Mouse (Mus musculus): ENCODE data around the gene Park7. TPM values are rescaled to one million over a fixed set of nuclear protein-coding genes. Genes with fewer than 3 reads are reported as not detected.

Park7 gene
- total and polyA plus RNA-seq, 3 experiments: 438 to 480 TPM; not detected in 1

- H3K9me3 ChIP-seq (replicated peaks; ENCODE audit: insufficient read depth, low read length): no peaks in the 10 kb centered on the region
- H3K4me1 ChIP-seq (ENCODE audit: control insufficient read depth in 1 of 2, insufficient read depth in 2 of 2, low read length in 2 of 2): peaks cover 3 to 6% of the 10 kb centered on the region in 2 experiments; a peak in 2 of 4 replicates
- no peak overlapping the region for H3K9ac ChIP-seq (ENCODE audit: control insufficient read depth, low read depth, low read length, poor library complexity, severe bottlenecking)
- DNase-seq (ENCODE audit: low read depth, low spot score): no peak
- H3K36me3 ChIP-seq (ENCODE audit: control insufficient read depth in 1 of 2, insufficient read depth in 2 of 2, low read length in 2 of 2): peaks cover 0 to 4% of the 10 kb centered on the region in 2 experiments; a peak in 1 of 4 replicates
- TF ChIP-seq ELF1 (IDR thresholded peaks at IDR 0.05; ENCODE audit: low read depth, low read length): no peak
- no peak for TF ChIP-seq E2F4 (IDR thresholded peaks at IDR 0.05; ENCODE audit: borderline replicate concordance, low read depth, low read length)
- no peak for TF ChIP-seq UBTF (IDR thresholded peaks at IDR 0.05; ENCODE audit: borderline replicate concordance, insufficient read depth, low read depth, low read length)
- TF ChIP-seq NELFE (IDR thresholded peaks at IDR 0.05; ENCODE audit: low read depth, low read length): no peak
- no peak for TF ChIP-seq EP300 (IDR thresholded peaks at IDR 0.05; ENCODE audit: low read depth in 1 of 2, low read length in 2 of 2)
- TF ChIP-seq POLR2AphosphoS2 (IDR thresholded peaks at IDR 0.05; ENCODE audit: low read length): no peak
- no peak for TF ChIP-seq RCOR1 (IDR thresholded peaks at IDR 0.05; ENCODE audit: low read depth, low read length)
- no peak for TF ChIP-seq MAZ (IDR thresholded peaks at IDR 0.05; ENCODE audit: low read depth, low read length)
- TF ChIP-seq GABPA (IDR thresholded peaks at IDR 0.05; ENCODE audit: low read depth, low read length): no peak
- H3K27me3 ChIP-seq (ENCODE audit: control insufficient read depth in 1 of 2, insufficient read depth in 2 of 2, low read length in 2 of 2): no peaks in the 10 kb centered on the region
- H3K79me2 ChIP-seq (ENCODE audit: control insufficient read depth, insufficient read depth, low read length, poor library complexity): no peaks in the 10 kb centered on the region
- no peak overlapping the region for H3K4me3 ChIP-seq (ENCODE audit: control insufficient read depth in 1 of 2, insufficient read depth in 1 of 2, low read depth in 2 of 2, low read length in 2 of 2)
- H3K27ac ChIP-seq (ENCODE audit: control insufficient read depth, low read depth, low read length): no peak overlapping the region
These were observed 43.3 kb downstream of the Park7 start for GRCm38 (mm10) chr4:150870963-150871391.

- no peak overlapping the region for H3K4me3 ChIP-seq (ENCODE audit: control insufficient read depth in 1 of 2, insufficient read depth in 1 of 2, low read depth in 2 of 2, low read length in 2 of 2)
- no peak overlapping the region for H3K27ac ChIP-seq (ENCODE audit: control insufficient read depth, low read depth, low read length)
- no peak overlapping the region for H3K9ac ChIP-seq (ENCODE audit: control insufficient read depth, low read depth, low read length, poor library complexity, severe bottlenecking)
- H3K9me3 ChIP-seq (replicated peaks; ENCODE audit: insufficient read depth, low read length): no peaks in the 10 kb centered on the region
- no peak for TF ChIP-seq POLR2AphosphoS2 (IDR thresholded peaks at IDR 0.05; ENCODE audit: low read length)
- TF ChIP-seq NELFE (IDR thresholded peaks at IDR 0.05; ENCODE audit: low read depth, low read length): no peak
- TF ChIP-seq MAFK (IDR thresholded peaks at IDR 0.05; ENCODE audit: borderline replicate concordance, low read depth, low read length): no peak
- TF ChIP-seq EP300 (IDR thresholded peaks at IDR 0.05; ENCODE audit: low read depth in 1 of 2, low read length in 2 of 2): no peak
- no peak for TF ChIP-seq SIN3A (IDR thresholded peaks at IDR 0.05; ENCODE audit: low read length)
- no peak for TF ChIP-seq TAL1 (IDR thresholded peaks at IDR 0.05; ENCODE audit: low read length)
- TF ChIP-seq JUND (IDR thresholded peaks at IDR 0.05; ENCODE audit: low read depth, low read length): no peak
- TF ChIP-seq RAD21 (IDR thresholded peaks at IDR 0.05; ENCODE audit: low read depth, low read length): no peak
- no peak for TF ChIP-seq E2F4 (IDR thresholded peaks at IDR 0.05; ENCODE audit: borderline replicate concordance, low read depth, low read length)
- TF ChIP-seq BHLHE40 (IDR thresholded peaks at IDR 0.05; ENCODE audit: borderline replicate concordance, low read depth, low read length): no peak
- TF ChIP-seq GABPA (IDR thresholded peaks at IDR 0.05; ENCODE audit: low read depth, low read length): no peak
- no peak for TF ChIP-seq ZC3H11A (IDR thresholded peaks at IDR 0.05; ENCODE audit: low read depth, low read length)
- TF ChIP-seq TBP (IDR thresholded peaks at IDR 0.05; ENCODE audit: low read depth, low read length): no peak
- TF ChIP-seq TCF12 (IDR thresholded peaks at IDR 0.05; ENCODE audit: low read depth, low read length): no peak
- no peak for TF ChIP-seq ETS1 (IDR thresholded peaks at IDR 0.05; ENCODE audit: low read depth, low read length)
- TF ChIP-seq RCOR1 (IDR thresholded peaks at IDR 0.05; ENCODE audit: low read depth, low read length): no peak
- no peak for TF ChIP-seq MYC (IDR thresholded peaks at IDR 0.05; ENCODE audit: low read depth, low read length)
- TF ChIP-seq ZMIZ1 (IDR thresholded peaks at IDR 0.05; ENCODE audit: low read depth, low read length): no peak
- DNase-seq (ENCODE audit: low read depth, low spot score): no peak
- H3K4me1 ChIP-seq (ENCODE audit: control insufficient read depth in 1 of 2, insufficient read depth in 2 of 2, low read length in 2 of 2): no peaks in the 10 kb centered on the region
- H3K36me3 ChIP-seq (ENCODE audit: control insufficient read depth in 1 of 2, insufficient read depth in 2 of 2, low read length in 2 of 2): no peaks in the 10 kb centered on the region
- H3K79me2 ChIP-seq (ENCODE audit: control insufficient read depth, insufficient read depth, low read length, poor library complexity): no peaks in the 10 kb centered on the region
- H3K27me3 ChIP-seq (ENCODE audit: control insufficient read depth in 1 of 2, insufficient read depth in 2 of 2, low read length in 2 of 2): no peaks in the 10 kb centered on the region
These were observed 44.7 kb downstream of the Park7 start for GRCm38 (mm10) chr4:150869276-150870197.
